Mouse (Mus musculus) lung, postnatal 10 days (tissue): ENCODE measurements at regions not wholly inside any gene's neighbourhood (a gene's known extent, or its start where the extent isn't known, plus 50 kb on each side); places are given as distances from the start of the nearest gene placed in this dataset.

Source experiments
- DNase-seq: peaks from one replicate; pipeline ENCODE4 v3.0.0; 2021

DNA sequence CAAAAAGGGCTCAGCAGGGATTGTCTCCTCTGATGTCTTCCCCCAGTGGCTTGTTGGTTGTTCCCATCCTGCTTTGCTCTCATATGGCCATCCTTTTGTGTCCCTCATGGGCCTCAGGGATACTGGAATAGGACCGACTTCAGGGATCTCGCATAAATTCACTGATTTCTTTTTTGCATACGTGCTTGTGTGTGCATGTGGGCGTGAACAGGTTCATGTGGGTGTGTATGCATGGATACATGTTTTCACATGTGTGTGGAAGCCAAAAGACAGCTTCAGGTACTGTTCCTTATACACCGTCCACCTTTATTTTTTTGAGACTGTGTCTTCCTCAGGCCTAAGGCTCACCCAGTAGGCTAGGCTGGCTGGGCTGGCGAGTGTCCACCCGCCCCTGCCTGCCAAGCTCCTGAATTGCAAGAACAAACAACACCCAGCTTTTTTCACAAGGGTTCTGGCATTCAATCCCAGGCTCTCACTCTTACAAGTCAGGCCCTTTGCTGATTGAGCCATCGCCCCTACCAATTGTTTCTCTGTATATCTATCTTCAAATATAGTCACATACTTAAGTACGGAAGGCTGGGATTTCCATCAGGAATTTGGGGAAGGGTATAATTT lies 127.0 kb upstream of the Hmgn3 start:
- no peak for DNase-seq

GRCm38 (mm10) chr9:83265736-83266135 lies 119.3 kb upstream of the Hmgn3 start:
- no peak for DNase-seq

DNA sequence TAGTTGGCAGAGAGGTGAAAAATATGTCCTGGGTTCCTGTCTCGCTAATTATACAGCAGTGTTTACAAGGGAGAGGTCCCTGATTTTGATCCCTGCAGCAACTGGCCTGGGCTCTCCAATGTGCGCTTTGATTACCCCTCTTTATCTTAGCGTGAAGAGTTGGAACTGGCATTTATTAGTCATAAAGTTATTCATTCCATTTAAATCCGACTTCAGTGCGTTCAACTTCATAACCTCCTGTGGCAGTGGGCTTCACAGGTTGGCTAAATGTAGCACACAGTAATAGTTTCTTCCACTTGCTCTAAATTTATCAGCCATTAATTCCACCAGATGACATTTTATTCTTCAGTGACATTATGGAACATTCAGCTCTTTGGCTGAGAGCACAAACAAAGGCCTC lies 113.0 kb upstream of the Hmgn3 start:
- DNase-seq, result no peak

- DNase-seq, result no peak
Observed at GRCm38 (mm10) chr9:83258986-83259385, 112.5 kb upstream of the Hmgn3 start.

- DNase-seq, result no peak
Observed at GRCm38 (mm10) chr9:83258476-83258875, 112.0 kb upstream of the Hmgn3 start.

GRCm38 (mm10) chr9:83254356-83254755 lies 107.9 kb upstream of the Hmgn3 start:
- DNase-seq, result no peak

DNA sequence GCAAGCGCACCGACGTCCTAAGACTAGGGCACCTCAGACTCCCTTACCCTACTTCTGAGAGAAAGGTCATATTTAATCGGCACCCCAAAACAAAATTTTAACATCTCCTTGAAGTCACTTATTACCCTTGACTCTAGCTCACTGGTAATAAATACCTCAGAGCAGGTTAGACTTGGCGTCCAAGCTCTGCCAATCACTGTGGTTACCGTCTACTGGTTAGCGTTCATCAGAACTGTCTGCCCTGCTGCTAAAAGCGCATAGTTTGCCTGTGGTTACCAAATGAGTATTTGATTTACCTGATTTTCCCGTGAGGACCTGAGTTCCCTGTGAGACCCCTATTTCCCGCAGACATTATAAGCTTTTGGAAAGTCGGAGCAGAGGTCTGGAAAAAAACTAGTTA lies 107.3 kb upstream of the Hmgn3 start:
- DNase-seq, result no peak

- DNase-seq, result no peak
Observed at GRCm38 (mm10) chr9:83251793-83252192, 105.3 kb upstream of the Hmgn3 start.

DNA sequence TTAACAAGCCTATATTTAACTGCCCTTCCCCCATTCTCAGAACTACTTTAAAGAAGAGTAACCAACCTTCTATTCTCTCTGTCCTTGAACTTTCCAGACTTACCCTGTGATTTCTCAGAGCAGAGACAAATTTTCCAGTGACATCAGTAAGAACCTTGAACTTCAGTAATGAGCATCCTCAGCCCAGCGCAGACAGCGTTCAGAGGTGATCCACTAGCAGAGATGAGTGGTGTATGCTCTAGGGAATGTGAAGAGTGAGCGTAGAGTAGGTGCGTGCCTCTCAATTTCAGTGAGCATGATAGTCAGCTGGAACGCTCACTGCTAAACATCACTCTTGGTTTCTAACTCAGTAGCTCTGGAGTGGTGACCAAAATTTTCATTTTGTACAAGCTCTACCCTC lies 103.4 kb upstream of the Hmgn3 start:
- no peak for DNase-seq

- DNase-seq, result no peak
Observed at GRCm38 (mm10) chr9:83248164-83248730, 101.8 kb upstream of the Hmgn3 start.

- no peak for DNase-seq
Observed at GRCm38 (mm10) chr9:83247066-83247668, 100.7 kb upstream of the Hmgn3 start.

- DNase-seq, result no peak
Observed at GRCm38 (mm10) chr9:83241119-83241518, 94.6 kb upstream of the Hmgn3 start.

- DNase-seq, result no peak
Observed at GRCm38 (mm10) chr9:83239097-83239496, 92.6 kb upstream of the Hmgn3 start.

DNA sequence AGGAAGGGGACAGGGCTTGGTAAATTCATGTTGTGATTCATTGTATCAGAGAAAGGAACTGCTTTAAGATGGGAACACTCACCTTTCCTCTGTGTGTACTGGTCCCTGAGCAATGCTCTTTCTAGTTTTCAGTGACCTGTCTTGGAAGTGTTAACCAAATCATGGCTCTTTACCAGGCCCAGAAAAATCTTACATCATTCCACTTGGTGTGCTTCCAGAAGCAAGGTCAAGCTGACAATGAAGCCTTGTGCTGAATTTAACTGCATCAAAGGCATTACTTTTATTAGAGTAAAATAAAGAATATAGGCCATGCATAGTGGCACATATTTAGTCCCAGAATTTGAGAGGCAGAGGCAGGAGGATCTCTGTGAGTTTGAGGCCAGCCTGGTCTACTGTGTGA lies 75.4 kb upstream of the Hmgn3 start:
- no peak for DNase-seq

GRCm38 (mm10) chr9:83202583-83202982 lies 56.1 kb upstream of the Hmgn3 start:
- DNase-seq, result no peak

- DNase-seq, result no peak
Observed at GRCm38 (mm10) chr9:83199771-83200170, 53.3 kb upstream of the Hmgn3 start.

- DNase-seq, result no peak
Observed at GRCm38 (mm10) chr9:83199176-83199575, 52.7 kb upstream of the Hmgn3 start.

- DNase-seq, result no peak
Observed at GRCm38 (mm10) chr9:83197013-83197412, 50.5 kb upstream of the Hmgn3 start.
